Mouse (Mus musculus): ENCODE data around the gene Dhx33.

Gene Dhx33

DNA sequence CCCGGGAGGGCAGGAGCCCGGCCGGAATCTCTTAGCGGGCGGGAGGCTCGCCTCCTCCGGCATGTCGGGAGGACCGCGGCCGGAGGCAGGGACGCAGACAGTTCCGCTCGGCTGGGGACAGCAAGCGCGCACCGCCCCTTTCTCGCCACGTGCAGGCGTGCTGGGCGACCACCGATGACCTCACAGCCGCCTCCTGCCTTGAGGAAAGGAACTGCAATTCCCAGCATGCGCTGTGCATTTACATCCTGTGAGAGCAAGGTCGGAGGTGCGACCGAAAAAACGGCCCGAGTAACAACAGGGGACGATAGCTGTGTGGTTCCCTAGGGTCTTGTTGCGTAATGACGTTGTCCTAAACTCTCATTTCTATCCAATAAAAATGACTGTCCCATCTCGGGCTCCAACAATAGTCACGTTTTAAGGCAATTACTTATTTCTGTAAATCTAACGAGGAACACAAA is at the start of gene Dhx33:
Gene Dhx33 (minus strand): TSS at position 122 of the 458 bp plus-strand sequence.
- peak; percentile 98 for DNase-seq (ENCODE audit: low read depth, low spot score)

DNA sequence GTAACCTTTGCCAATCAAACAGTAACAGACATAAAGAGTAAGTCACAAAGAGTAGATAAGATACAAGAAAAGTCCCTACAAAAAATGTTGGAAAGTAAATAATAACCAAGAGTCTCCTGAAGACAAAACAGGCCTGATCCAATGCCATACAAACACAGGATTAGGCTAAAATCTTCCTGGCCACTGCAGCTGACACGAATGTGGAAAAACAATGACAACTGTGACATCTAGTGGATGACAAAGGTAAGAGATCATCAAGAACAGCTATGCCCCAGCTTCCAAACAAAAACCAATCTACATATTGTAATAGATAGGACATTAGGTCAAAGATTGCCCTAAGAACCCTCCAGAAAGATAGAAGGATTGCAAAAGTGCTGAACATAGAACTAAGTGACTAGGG is 48.3 kb upstream of the Dhx33 start:
- peak; percentile 57 for DNase-seq (ENCODE audit: low read depth, low spot score)

DNA sequence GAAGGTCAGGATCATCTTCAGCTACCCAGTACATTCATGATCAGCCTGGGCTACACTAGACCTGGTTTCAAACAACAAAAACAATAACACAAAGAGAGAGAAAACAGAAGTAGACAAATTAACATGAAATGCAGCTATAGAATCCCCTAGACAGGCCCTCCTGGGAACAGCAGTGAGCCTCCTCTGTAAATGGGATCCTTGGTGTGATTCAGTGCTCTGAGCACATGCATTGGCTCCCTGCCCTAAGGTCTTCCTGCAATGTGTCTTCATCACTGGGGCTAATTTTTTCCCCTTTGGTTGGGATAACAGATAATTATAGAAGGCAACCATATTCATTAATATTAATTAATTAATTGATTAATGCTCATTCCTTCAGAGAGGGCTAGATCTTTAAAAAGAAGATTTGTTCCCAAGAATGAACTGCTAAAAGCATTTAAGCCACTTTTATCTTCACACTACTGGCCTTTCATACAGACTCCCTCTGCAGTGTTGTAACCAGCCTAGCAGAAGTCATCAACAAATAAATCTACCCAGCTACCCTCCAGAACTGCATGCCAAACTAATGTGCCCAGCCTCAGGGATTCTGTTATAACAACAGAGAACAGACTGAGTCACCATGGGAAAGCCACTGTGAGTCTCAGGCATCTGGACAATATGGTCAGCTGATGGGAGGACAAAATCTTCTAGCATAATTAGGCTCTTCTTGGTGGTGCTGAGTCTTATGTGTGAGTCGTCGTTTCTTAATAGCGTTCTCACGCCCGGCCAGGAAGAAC is 35.5 kb upstream of the Dhx33 start:
- no peak for DNase-seq (ENCODE audit: low read depth, low spot score)

DNA sequence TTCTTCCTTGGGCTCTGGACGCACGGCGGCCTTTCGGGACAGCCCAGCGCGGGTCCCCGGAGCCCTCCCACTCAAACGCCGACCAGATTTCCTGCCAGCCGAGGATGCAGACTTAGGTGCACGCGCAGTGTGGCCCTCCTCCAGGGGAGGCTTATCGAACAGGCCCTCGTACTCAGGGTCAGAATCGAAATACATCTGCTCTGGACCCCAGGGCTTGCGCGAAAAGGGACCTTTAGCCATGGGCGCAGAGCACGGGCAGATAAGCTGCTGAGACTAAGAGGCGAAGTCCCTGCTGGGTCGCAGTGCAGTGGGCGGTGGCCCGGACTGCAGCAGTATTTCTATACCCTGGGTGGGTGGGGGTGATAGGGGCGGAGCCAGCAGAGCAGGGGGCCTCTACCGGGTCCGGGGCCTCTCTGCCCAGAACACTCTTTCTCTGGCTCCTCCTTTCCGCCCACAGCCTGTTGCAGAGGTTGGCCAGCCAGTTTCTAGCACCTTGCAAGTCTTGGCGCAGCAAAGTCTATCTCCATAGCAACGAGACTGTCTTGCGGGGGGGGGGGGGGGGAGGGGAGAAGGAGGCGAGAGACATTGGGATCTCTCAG is 29.0 kb upstream of the Dhx33 start, which contains the start of gene 6330403K07Rik:
Gene 6330403K07Rik (minus strand): TSS at position 351 of the 599 bp plus-strand sequence.
- DNase-seq (ENCODE audit: low read depth, low spot score) = peak; percentile 65

DNA sequence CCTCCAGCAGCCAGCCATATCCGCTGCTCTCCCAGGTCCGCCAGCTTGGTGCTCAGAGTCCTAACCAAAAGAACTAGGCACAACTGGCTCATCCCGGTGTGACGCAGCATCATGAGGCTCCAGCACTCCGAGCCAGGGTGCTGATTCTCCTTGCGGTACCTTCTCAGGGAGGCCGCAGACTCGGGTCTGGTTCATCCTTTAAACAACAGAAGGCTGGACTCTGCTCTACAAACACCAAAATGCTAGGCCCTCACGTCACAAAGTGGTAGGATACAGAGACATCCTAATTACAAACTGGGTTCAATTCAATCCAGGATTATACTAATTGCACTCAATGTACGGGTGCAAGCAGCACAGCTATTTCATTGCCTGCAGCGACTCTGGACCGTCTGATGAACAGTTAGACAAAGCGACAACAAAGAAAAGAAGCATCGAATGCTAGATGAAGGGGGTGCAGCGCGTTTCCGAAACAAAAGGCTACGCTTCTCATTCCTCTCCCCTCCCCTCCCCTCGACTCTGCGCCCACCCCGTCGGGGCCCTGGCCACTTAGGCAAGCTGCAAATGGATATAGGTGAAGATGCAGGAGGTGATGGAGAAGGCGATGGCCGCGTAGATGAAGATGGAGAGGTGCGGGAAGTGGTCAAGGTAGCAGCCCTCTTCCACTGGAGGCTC is 28.4 kb upstream of the Dhx33 start:
- DNase-seq (ENCODE audit: low read depth, low spot score) = no peak

DNA sequence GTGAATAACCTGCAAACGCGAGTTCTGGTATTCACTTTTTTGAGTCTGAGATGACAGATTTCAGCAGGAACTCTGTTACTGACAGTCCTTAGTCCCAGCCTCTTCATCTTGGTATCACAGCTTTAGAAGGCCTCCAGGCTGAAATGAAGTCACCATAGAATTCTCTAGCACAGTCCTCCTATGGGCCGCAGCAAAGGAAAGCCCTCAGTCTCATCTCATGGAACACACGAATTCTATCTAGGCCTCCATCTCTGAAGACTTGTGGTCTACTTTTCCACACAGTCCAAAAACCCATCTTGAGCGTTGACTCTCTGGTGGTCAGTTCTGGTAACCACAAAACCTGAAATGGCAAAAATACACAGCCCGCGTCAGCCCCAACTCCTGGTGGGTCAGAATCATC is 27.8 kb upstream of the Dhx33 start:
- DNase-seq (ENCODE audit: low read depth, low spot score) = no peak

DNA sequence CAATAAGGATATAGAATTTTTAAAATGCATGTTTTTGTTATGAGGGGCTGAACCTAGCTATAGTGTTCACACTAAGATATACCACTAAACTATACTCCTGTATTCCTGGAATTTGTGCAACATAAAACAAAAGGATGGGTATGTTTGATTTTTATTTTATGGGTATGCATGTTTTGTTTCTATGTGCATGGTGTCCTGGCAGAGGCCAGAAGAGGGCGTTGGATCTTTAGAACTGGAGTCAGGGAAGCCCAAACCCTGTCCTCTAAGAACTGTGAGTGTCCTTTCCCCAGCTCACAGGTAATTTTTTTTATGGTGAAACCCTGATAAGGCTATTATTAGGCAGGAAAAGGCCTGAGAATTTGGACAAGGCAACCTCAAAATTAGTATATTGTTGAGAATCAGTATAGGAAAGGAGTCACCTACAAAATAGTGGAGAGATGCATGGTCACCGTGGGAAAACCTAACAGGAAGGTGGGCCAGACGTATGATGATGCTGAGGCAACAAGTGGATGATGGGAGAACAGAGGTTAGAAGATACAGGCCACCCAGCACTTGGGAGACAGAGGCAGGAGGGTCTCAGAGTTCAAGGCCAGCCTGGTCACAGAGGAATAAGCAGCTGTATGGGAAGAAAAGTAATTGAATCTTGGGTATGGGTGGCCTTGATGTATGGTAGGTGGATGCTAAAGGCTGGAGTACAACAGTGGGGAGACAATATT is 25.3 kb upstream of the Dhx33 start:
- peak; percentile 14 for DNase-seq (ENCODE audit: low read depth, low spot score)

DNA sequence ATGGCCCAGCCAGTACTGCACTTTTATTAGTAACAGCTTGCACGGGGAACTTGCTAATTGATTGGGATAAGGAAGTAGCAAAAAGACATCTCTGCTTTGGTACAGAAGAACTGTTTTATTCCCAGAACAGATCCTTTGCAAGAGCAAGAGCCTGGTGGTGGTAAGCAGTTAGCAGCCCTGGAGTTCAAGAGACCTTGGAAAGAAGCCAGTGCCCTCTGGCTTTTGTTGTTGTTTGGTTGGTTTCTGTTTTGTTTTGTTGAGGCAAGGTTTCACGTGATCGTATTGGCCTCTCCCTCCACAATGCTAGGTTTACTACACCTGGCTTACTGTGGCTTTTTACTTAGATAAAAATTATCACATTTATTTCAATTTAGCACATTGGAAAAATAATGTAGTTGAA is 24.0 kb upstream of the Dhx33 start:
- no peak for DNase-seq (ENCODE audit: low read depth, low spot score)

DNA sequence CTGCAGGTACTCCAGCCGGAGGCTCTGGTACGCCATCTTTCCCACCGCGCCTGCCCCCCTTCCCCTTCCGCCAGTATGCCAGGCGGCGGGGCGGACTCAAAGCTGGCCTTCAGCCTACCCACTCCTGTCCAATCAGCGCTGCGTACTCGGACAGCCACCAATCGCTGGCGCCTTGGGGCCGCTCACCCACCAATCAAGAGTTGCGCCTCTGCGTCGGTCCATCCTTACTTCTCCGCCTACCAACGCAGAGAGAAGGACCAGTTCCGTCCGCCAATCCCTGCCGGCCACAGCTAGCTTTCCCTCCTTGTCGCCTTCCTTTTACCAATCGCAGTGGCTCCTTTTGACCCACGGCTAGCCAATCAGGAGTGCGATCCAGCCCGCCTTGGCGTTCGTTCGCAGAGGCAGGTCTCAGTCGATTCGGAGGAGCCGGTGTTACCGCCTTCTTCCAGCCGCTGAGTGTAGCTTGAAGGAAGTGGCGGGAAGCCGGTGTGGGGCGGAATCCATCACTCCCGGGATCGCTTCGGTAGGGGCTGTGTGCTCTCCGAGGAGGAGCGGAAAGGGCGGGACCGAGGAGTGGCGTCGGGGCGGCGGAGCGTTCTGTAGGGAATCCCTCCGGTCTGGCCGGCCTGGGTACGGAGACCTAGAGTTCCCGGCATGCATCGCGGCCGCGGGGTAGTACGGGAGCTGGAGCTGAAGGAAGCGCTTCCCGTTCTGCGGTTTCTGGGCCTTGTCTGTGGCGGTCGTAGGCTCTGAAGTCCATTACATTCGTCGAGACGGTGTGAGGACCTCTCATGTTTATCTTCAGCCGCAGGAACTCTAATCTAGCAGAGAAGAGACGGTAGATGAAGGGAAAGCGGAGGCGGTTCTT is 15.2 kb upstream of the Dhx33 start, which contains the start of the genes Mis12 and Derl2:
Gene Mis12 (plus strand): TSS at position 411 of the 868 bp plus-strand sequence.
Gene Derl2 (minus strand): TSS at position 641 of the 868 bp plus-strand sequence.
- peak; percentile 99 for DNase-seq (ENCODE audit: low read depth, low spot score)

DNA sequence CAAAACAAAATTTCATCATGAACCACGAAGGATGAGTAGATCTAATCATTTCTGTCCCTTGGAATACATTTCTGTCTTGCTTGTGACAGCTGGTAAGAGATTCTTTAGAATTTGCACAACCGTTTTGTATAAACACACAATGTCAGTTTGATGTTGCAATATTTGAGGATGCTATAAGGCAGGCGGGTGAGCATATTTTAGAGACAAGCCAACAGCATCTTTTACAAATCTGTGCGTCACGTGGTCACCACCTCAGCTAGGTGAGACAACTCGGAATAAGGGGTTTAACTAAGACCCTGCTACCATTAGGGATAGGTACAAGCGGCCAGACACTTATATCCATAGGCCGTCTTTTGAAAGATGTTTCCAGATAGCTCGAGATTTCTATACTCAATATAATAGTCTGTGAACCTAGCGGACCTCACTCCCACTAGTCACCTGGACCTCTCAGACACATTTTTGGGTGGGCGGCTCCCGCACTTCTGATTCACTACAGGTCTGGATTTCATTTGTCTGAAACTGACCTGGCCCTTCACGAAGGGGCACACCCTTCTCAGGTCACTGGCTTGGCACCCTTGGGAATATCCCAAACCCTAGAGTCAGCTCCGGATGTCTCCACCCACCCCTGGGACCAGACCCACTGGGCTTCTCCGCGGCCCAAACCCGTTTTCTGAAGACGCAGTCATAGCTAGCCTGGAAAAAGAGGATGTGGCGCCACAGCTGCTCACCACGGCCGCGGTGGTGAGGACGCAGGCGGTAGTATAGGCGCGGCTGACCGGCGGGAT is 14.4 kb upstream of the Dhx33 start:
- DNase-seq (ENCODE audit: low read depth, low spot score) = no peak

DNA sequence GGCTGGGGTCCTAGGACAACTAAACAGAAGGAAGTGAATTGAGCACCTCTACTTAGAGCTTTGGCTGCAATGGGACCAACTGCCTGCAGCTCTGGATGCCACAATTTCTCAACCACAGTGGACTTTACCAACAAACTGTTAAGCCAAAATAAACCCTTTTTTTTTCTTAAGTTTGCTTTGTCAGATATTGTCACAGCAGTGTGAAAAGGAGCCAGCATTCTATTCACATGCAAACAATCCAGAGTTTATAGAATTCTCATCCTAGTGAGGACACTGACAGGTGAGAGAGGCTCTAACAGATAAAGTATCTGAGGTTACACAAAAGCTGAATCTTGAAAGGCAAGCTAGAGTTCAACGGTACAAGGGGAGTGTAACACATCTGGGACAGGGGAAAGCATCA is 12.8 kb upstream of the Dhx33 start:
- DNase-seq (ENCODE audit: low read depth, low spot score) = no peak

DNA sequence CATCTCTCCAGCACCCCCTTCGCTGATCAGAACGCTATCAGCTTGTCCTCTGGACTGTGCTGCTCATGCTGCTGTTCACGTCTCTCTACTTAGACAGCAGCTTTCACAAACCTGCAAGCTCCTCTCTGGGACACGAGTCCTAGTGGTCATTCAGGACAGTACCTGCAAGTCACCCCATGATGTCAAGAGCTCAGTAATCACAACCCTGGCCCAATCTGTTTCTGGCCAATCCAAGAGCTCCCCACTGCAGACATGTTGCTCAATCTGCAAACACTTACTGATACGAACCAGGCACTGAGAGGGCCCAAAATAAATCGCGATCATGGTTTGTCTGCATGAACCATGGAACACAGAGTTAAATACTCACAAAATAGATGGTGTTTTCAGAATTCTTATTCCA is 8.5 kb upstream of the Dhx33 start:
- no peak for DNase-seq (ENCODE audit: low read depth, low spot score)

DNA sequence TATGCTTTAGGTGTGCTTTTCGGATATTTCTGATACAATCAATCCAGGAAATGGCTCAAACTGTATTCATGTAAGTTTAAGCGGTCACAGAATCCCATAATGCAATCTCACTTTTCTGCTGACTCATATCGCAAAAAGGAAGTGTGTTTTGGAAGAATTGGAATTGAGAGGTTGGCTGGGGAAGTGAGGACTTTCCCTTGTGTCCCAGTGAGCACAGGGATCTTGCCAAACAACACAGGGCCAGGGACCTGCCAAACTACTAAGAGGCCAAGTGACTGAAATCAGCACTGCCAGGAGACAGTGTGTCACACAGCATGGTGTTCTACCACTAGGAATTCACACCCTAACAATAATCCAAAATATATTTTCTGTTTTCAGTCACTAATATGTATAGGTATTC is 4.1 kb upstream of the Dhx33 start:
- DNase-seq (ENCODE audit: low read depth, low spot score) = no peak

DNA sequence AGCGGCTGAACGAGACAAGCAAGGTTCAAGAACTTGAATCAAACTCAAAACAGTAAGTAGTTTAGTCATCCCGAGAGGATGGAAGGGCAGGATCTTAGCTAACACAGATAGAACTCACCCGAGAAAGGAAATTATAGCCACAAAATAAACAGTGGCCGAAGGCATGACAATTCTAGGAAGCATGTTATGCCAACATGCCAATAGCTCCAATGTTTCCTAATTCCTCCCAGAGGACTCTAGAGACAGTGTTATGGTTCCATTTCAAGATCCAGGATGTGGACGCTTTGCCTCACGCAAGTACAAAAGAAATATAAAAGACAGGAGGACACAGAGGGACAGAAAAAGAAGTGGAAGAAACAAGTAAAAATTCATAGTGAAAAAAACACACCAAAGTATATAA is 3.6 kb upstream of the Dhx33 start:
- no peak for DNase-seq (ENCODE audit: low read depth, low spot score)

DNA sequence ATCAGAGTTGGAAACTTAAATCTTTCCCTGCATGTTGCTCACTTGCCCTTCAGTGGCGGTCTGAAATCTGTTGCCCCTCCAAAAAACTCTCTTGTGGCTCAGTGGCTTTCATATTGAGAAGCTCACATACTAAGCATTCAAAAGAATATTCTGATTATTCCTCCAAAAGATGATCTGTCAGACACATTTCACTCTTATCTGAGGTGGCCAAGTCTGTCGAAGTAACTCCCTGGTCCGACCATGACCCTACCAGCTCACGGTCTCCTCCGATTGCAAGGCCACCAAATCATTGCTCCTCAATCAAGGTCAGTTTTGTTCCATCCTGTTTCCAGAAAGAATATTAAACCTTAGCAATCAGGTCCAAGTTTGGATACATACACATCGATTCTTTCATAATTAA is 2.8 kb upstream of the Dhx33 start:
- no peak for DNase-seq (ENCODE audit: low read depth, low spot score)

DNA sequence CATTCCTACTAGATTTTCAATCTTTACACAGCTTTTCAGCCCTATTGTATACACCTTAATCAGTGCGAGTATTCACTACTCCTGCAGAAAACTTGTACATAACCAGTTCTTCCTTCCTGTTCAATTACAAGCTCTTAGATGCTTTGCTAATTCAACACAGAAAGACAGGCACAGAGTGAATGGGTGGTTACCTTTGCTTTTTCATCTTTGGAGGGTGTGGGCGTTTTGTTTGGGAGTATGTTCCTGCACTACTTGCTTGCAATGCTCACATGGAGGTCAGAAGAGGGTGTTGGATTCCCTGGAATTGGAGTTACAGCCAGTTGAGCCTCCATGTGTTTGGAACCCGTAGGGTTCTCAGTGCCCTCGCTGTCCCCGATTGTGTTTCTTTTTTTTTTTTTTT is 809 bp upstream of the Dhx33 start:
- peak; percentile 21 for DNase-seq (ENCODE audit: low read depth, low spot score)

DNA sequence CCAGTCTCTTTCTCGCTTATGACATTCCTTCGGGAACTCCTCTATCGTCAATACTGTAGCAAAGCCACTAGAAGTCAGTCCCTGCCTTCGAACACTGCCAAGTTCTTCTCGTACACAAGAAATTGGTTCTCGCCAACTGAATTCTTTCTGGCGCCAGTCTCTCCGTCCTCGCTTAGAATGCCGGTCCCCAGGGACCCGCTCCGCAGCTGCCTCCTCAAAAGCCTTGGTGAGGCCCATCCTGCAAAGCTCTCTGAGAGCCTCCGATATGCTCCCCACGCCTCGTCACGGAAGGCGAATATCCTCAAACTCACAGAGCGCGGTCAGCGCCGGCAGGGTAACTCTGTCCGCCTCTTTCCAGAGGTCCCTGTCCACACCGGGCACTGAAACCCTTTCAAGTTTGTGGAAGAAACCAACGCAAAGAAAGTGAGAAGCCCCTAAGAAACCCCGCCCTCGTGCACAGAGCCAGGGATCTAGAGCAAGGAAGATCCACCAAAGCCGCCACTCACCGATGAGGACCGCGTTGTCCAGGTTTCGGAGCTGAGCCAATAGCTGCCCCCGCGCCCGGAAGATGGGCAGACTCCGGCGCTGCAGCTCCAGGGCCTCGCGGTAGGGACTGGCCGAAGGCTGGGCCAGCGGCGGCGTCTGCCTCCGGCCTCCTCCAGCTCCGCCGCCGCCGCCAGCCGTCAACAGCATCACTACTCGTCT is 474 bp downstream of the Dhx33 start:
- peak; percentile 27 for DNase-seq (ENCODE audit: low read depth, low spot score)

DNA sequence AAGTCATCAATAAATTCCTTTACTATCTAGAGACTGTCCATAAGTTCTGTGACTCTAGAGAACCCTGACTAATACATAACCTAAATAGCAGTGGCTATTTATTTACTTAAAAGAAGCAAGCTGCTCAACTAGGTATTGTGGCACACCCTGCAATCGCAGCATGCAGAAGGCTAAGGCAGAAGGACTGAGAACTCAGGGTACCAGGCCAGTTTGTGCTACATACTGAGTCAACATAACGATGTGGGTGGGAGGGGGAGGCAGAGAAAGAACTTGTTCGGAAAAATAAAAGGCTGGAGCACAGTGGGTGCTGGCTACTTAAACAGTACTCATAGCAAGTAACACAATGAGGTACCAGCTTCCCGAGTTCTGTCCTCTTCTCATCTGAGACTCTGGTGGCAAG is 3.1 kb downstream of the Dhx33 start:
- no peak for DNase-seq (ENCODE audit: low read depth, low spot score)

DNA sequence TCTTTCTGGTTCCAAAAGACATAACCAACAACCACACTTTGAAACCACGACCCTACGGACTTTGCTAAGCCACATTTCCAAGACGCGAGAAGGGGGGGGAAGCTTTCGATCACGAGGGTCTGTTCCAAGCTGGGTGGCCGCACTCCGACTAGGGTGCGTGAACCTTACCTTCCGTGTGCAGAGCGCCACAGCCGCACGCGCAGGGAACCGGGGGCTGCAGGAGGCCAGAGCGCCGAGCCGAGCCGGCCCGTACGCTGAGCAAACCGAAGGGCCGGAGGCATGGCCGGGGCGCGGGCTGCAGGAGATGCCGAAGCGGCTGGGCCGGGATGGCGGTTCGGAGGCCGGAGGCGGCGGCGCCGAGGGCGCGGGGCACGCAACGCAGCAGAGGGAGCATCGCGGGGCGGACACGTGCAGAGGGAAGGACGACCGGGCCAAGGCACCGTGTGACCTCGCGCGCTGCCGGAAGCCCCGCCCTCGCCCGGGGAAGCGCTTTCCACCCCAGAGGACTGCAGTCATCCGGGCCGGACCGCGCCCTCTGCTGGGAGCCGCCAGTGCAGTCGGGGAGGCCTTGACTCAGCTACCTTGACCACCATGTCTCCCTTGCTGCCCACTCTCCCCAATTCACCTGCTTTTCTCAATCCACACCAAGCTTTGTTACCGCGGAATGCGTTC is 21.5 kb downstream of the Dhx33 start, which contains the start of gene C1qbp:
Gene C1qbp (minus strand): TSS at position 470 of the 672 bp plus-strand sequence.
- peak; percentile 95 for DNase-seq (ENCODE audit: low read depth, low spot score)
